Mouse (Mus musculus) ES-Bruce4 (cell line): ENCODE data around the gene Dab2ip. TPM values are rescaled to one million over a fixed set of nuclear protein-coding genes. Genes with fewer than 3 reads are reported as not detected.

Experiments used
- H3K27ac ChIP-seq: 2 replicates; pipeline ENCODE4 v1.5.1; 2012; ENCODE audit warnings: low read length, inconsistent platforms; ENCODE audit not compliant: insufficient read depth
- H3K27me3 ChIP-seq: 2 replicates; pipeline ENCODE4 v1.6.1; 2012; ENCODE audit warnings: mild to moderate bottlenecking, low read length, inconsistent platforms; ENCODE audit not compliant: control insufficient read depth, poor library complexity, insufficient read depth, severe bottlenecking
- H3K36me3 ChIP-seq: 2 replicates; pipeline ENCODE4 v1.6.1; 2012; ENCODE audit warnings: inconsistent platforms, mild to moderate bottlenecking, low read length, moderate library complexity; ENCODE audit not compliant: control insufficient read depth, poor library complexity, insufficient read depth, severe bottlenecking
- H3K4me1 ChIP-seq: one replicate; pipeline ENCODE4 v1.8.1; 2011; ENCODE audit warnings: low read length; ENCODE audit not compliant: control insufficient read depth, insufficient read depth
- H3K4me3 ChIP-seq: 2 replicates; pipeline ENCODE4 v1.5.1; 2011; ENCODE audit warnings: low read depth, mild to moderate bottlenecking, low read length
- H3K9ac ChIP-seq: 2 replicates; pipeline ENCODE4 v1.6.1; 2012; ENCODE audit warnings: low read depth, mild to moderate bottlenecking, inconsistent platforms; ENCODE audit not compliant: poor library complexity, severe bottlenecking
- H3K9me3 ChIP-seq: replicated peaks from 2 replicates; pipeline ENCODE4 v1.6.1; 2012; ENCODE audit warnings: mild to moderate bottlenecking, low read length, inconsistent platforms; ENCODE audit not compliant: control insufficient read depth, poor library complexity, insufficient read depth, severe bottlenecking
- CTCF ChIP-seq: IDR thresholded peaks from one replicate; pipeline ENCODE4 v1.8.1; 2011; ENCODE audit warnings: low read depth, low read length
- EP300 ChIP-seq: IDR thresholded peaks from 2 replicates; pipeline ENCODE4 v1.6.1; 2011; ENCODE audit warnings: low read depth, low read length; ENCODE audit not compliant: insufficient read depth
- POLR2A ChIP-seq: IDR thresholded peaks from one replicate; pipeline ENCODE4 v1.8.1; 2011; ENCODE audit warnings: low read length; ENCODE audit not compliant: insufficient read depth
- polyA plus RNA-seq: library from polyadenylated mRNA; stranded (reverse); fragments of >200 nt; gene quantifications from 2 replicates; pipeline ENCODE4 v1.2.4, GENCODE M21; 2011; ENCODE audit warnings: low read depth; ENCODE audit not compliant: missing spikeins, insufficient read depth, insufficient read length

Gene Dab2ip
- polyA plus RNA-seq, 1 experiment = 29.4 TPM

DNA sequence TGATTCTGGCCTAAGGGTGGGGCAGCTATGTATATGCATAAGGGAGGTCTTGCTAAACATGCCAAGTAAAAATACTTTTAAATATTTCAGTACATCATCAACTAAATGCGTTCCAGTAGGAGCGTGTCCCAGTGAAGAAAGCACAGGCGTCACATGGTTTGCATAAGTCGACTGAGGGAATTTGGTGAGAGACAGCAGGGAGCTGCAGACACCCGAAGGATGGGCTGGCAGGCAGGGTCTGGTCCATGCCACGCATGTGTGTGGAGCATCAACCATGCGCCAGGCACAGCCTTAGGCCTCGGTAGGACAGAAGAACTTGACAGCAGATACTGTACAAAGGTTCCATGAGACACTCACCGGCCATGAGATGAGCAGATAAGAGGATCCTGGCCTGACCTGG is 218.9 kb downstream of the Dab2ip start:
- no peak overlapping the region for H3K4me3 ChIP-seq
- H3K27me3 ChIP-seq = no peaks in the 10 kb centered on the region
- no peaks in the 10 kb centered on the region for H3K4me1 ChIP-seq
- TF ChIP-seq CTCF (no peak), EP300 (no peak), POLR2A (no peak)
- no peak overlapping the region for H3K27ac ChIP-seq
- H3K9me3 ChIP-seq = no peaks in the 10 kb centered on the region
- no peak overlapping the region for H3K9ac ChIP-seq
- H3K36me3 ChIP-seq = no peaks in the 10 kb centered on the region

DNA sequence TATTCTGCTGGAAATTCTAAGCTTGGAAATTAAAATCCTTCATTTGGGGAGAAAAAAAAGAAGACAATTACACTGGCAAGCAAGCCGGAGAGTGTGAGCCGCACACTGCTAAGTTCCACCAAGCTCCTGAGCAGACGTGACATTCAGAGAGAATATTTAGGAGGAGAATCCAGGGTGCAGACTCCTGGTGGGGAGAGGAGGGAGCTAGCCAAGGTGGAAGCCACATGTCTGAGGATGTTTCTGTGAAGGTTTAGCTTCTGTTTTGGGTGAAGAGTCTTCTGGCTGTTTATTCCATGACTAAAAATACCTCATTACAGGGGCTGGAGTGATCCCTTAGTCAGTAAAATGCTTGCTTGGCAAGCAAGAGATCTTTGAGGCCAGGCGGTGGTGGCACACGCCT is 221.2 kb downstream of the Dab2ip start:
- no peaks in the 10 kb centered on the region for H3K27me3 ChIP-seq
- no peak overlapping the region for H3K9ac ChIP-seq
- no peak overlapping the region for H3K4me3 ChIP-seq
- H3K36me3 ChIP-seq = no peaks in the 10 kb centered on the region
- no peaks in the 10 kb centered on the region for H3K9me3 ChIP-seq
- H3K27ac ChIP-seq = no peak overlapping the region
- TF ChIP-seq POLR2A (no peak), EP300 (no peak)
- H3K4me1 ChIP-seq = no peaks in the 10 kb centered on the region

Other genes with a start within 250 kb of the Dab2ip start
- 16.3 and 17.9 TPM in 2 replicates for gene Stom, start 221.3 kb upstream of the Dab2ip start, polyA plus RNA-seq
- gene 4930568D16Rik, start 190.5 kb upstream of the Dab2ip start, polyA plus RNA-seq = not detected in 2 replicates
- gene 4930402F06Rik, start 161.1 kb upstream of the Dab2ip start, polyA plus RNA-seq = not detected in 2 replicates
- 45.2 and 52.5 TPM in 2 replicates for gene Ggta1, start 95.0 kb upstream of the Dab2ip start, polyA plus RNA-seq